Mouse (Mus musculus): ENCODE measurements around the gene Foxj3. TPM values are rescaled to one million over a fixed set of nuclear protein-coding genes. Genes with fewer than 3 reads are reported as not detected.
A peak's percentile ranks its signal among the peaks of the same experiment; 100 is the strongest.

Gene Foxj3
- polyA plus RNA-seq, 1 experiment from 2014 or later = 31.6 TPM

DNA sequence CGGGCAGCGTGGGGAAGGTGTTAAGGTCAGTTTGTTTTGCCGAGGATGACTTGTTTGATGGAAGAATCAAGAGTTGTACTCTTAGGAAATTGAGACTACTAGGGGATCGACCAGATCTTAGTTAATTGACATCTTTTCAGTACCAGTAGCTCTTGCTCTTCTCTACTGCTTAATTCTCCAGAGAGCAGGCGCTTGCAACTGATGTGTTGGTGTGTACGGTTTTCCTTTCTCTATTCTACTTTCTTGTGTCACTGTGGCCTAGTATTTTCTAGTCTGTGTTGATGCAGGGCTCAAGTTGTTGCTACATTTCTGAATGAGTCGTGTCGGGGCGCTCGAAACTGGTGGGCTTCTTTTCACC, 3.7 kb downstream of the Foxj3 start:
- Histone ChIP-seq H3K9me3 (ENCODE audit: control insufficient read depth, low read length) (no peaks in the 10 kb centered on the region), H3K27me3 (ENCODE audit: control insufficient read depth, insufficient read depth, low read length) (no peaks in the 10 kb centered on the region), H3K4me3 (replicated peaks; ENCODE audit: low read depth, low read length) (peak overlapping the region; percentile 92), H3K27ac (replicated peaks; ENCODE audit: low read depth, low read length) (peak overlapping the region; percentile 97), H3K36me3 (ENCODE audit: control insufficient read depth, insufficient read depth, low read length) (no peaks in the 10 kb centered on the region), H3K4me2 (ENCODE audit: low read length) (peak overlapping the region; percentile 69), H3K4me1 (ENCODE audit: control insufficient read depth, insufficient read depth, low read length) (peaks cover 20% of the 10 kb centered on the region; the same call in 1 of the 2 replicates), H3K9ac (replicated peaks; ENCODE audit: low read length) (peak overlapping the region; percentile 93)
- ATAC-seq (ENCODE audit: low FRiP score, low TSS enrichment) (no peak), DNase-seq (peak; percentile 41)
- WGBS = 5% methylated on average over 10 of the region's 10 CpGs

DNA sequence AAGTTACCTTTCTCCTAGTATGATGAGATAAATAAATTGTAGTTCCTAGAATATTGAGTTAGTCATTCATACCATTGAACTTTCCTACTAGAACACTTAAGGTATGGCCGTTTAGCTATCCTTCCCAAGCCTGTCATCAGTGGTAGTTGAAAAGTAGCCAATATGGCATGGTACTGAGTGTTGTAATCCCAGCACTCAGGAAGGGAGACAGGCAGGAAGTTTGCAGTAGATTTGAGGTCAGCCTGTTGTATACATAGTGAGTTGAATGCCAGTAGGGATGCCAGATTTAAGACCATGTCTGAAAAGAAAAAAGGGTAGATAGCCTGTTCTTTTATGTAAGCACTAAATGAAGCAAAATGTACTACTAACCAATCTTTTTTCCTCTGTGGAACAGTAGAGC, 14.1 kb downstream of the Foxj3 start:
- WGBS = 95% methylated on average over 1 of the region's 1 CpGs
- H3K9me3 ChIP-seq (ENCODE audit: control insufficient read depth, low read length) = no peaks in the 10 kb centered on the region
- H3K9ac ChIP-seq (replicated peaks; ENCODE audit: low read length) = no peak overlapping the region
- ATAC-seq (ENCODE audit: low FRiP score, low TSS enrichment) (no peak), DNase-seq (no peak)
- no peaks in the 10 kb centered on the region for H3K36me3 ChIP-seq (ENCODE audit: control insufficient read depth, insufficient read depth, low read length)
- H3K4me1 ChIP-seq (ENCODE audit: control insufficient read depth, insufficient read depth, low read length) = no peaks in the 10 kb centered on the region
- no peaks in the 10 kb centered on the region for H3K27me3 ChIP-seq (ENCODE audit: control insufficient read depth, insufficient read depth, low read length)
- H3K4me3 ChIP-seq (replicated peaks; ENCODE audit: low read depth, low read length) = no peak overlapping the region
- H3K4me2 ChIP-seq (ENCODE audit: low read length) = no peak overlapping the region
- H3K27ac ChIP-seq (replicated peaks; ENCODE audit: low read depth, low read length) = no peak overlapping the region

DNA sequence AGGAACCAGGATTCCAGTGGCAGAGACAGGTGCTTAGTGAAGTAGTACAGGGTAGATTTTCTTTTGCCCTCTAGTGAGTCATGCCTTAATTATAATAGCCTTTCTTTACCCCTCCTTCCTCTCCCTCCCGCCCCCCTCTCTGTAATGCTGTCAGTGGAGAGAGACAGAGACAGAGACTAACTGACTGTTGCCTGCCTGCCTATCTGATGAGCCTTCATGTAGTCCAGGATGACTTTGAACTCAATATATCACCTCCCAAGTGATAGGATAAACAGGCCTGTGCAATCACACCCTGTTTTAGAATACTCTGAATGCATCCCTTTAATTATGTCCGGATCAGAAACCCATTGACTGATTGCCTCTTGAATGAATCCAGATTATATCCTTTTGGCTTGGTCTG, 18.7 kb downstream of the Foxj3 start:
- Histone ChIP-seq H3K9ac (replicated peaks; ENCODE audit: low read length) (no peak overlapping the region), H3K4me3 (replicated peaks; ENCODE audit: low read depth, low read length) (no peak overlapping the region), H3K27me3 (ENCODE audit: control insufficient read depth, insufficient read depth, low read length) (no peaks in the 10 kb centered on the region), H3K9me3 (ENCODE audit: control insufficient read depth, low read length) (no peaks in the 10 kb centered on the region), H3K4me1 (ENCODE audit: control insufficient read depth, insufficient read depth, low read length) (no peaks in the 10 kb centered on the region), H3K4me2 (ENCODE audit: low read length) (no peak overlapping the region), H3K36me3 (ENCODE audit: control insufficient read depth, insufficient read depth, low read length) (no peaks in the 10 kb centered on the region), H3K27ac (replicated peaks; ENCODE audit: low read depth, low read length) (no peak overlapping the region)
- WGBS = 76% methylated on average over 2 of the region's 2 CpGs
- no peak for DNase-seq
- ATAC-seq (ENCODE audit: low FRiP score, low TSS enrichment) = no peak

DNA sequence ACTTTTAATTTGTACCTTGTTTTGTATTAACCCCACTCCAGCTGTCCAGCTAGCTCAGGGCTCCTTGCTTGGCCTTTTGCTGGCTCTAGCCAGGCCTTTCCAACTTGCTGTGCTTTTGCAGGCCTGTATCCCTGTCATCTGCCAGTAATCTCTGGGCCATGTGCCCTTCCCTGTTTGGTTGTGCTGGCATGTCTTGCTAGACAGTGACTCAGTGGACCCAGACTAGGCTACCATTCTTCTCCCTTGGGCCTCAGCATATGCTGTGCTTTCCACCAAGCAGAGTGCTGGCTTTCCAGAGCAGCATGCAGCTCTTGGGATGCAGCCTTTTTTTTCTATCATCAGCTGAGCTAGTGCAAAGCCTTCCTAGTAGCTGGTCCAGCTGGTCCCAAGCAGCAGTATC, 26.3 kb downstream of the Foxj3 start:
- DNase-seq (no peak), ATAC-seq (ENCODE audit: low FRiP score, low TSS enrichment) (no peak)
- no peak overlapping the region for H3K9ac ChIP-seq (replicated peaks; ENCODE audit: low read length)
- no peaks in the 10 kb centered on the region for H3K9me3 ChIP-seq (ENCODE audit: control insufficient read depth, low read length)
- no peak overlapping the region for H3K4me3 ChIP-seq (replicated peaks; ENCODE audit: low read depth, low read length)
- no peaks in the 10 kb centered on the region for H3K4me1 ChIP-seq (ENCODE audit: control insufficient read depth, insufficient read depth, low read length)
- H3K4me2 ChIP-seq (ENCODE audit: low read length) = no peak overlapping the region
- H3K27ac ChIP-seq (replicated peaks; ENCODE audit: low read depth, low read length) = no peak overlapping the region
- H3K36me3 ChIP-seq (ENCODE audit: control insufficient read depth, insufficient read depth, low read length) = no peaks in the 10 kb centered on the region
- no peaks in the 10 kb centered on the region for H3K27me3 ChIP-seq (ENCODE audit: control insufficient read depth, insufficient read depth, low read length)

DNA sequence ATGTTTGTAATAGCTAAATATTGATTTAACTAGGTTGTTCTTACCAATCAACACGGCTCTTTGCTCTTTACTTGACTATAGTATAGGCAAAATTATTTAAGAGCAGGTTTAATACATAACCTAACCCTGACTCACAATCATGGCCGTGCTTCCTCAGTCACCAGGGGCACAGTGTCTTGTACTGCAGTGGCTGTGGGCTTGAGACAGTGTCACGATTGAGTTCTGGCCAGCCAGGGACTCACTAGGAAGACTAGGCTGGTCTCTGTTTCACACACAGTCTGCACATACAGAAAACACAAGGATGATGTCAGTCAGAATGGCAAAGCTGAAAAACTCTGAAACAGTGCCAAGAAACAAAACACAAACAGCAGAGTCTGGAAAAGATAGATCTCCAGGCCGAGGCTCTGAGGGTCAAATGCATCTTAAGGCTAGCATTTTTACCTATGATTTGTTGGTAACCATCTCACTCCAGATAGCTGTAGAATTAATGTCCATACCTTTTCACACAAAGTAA, 29.6 kb downstream of the Foxj3 start:
- Histone ChIP-seq H3K9ac (replicated peaks; ENCODE audit: low read length) (no peak overlapping the region), H3K27ac (replicated peaks; ENCODE audit: low read depth, low read length) (no peak overlapping the region), H3K36me3 (ENCODE audit: control insufficient read depth, insufficient read depth, low read length) (no peaks in the 10 kb centered on the region), H3K27me3 (ENCODE audit: control insufficient read depth, insufficient read depth, low read length) (no peaks in the 10 kb centered on the region), H3K4me2 (ENCODE audit: low read length) (no peak overlapping the region), H3K4me1 (ENCODE audit: control insufficient read depth, insufficient read depth, low read length) (no peaks in the 10 kb centered on the region), H3K4me3 (replicated peaks; ENCODE audit: low read depth, low read length) (no peak overlapping the region), H3K9me3 (ENCODE audit: control insufficient read depth, low read length) (no peaks in the 10 kb centered on the region)
- peak; percentile 4 for DNase-seq
- 87% methylated on average over 4 of the region's 4 CpGs for WGBS
- ATAC-seq (ENCODE audit: low FRiP score, low TSS enrichment) = no peak

DNA sequence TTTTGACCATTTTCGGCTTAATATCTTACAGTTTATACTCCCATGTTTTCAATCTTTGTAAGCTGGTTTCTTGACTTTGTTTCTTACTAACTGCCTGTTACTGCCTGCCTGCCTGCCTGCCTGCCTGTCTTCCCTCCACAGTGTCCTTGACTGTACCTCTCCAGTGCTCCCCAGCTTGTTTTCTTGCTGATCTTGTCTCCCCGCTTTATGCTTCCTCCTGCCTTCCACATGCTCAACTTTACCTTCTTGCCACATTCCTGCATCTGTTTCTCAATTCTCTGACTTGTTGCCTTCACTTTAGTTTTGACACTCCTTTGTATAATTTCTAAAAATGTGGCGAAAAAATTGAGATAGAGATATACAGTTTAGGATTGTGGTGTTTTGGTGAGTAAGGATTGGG, 35.9 kb downstream of the Foxj3 start:
- no peak overlapping the region for H3K27ac ChIP-seq (replicated peaks; ENCODE audit: low read depth, low read length)
- no peak overlapping the region for H3K9ac ChIP-seq (replicated peaks; ENCODE audit: low read length)
- no peak overlapping the region for H3K4me3 ChIP-seq (replicated peaks; ENCODE audit: low read depth, low read length)
- no peak for ATAC-seq (ENCODE audit: low FRiP score, low TSS enrichment)
- WGBS = 97% methylated on average over 3 of the region's 3 CpGs
- H3K9me3 ChIP-seq (ENCODE audit: control insufficient read depth, low read length) = no peaks in the 10 kb centered on the region
- H3K36me3 ChIP-seq (ENCODE audit: control insufficient read depth, insufficient read depth, low read length) = peaks cover 15% of the 10 kb centered on the region; the same call in 1 of the 2 replicates
- H3K4me1 ChIP-seq (ENCODE audit: control insufficient read depth, insufficient read depth, low read length) = no peaks in the 10 kb centered on the region
- no peak for DNase-seq
- H3K27me3 ChIP-seq (ENCODE audit: control insufficient read depth, insufficient read depth, low read length) = no peaks in the 10 kb centered on the region
- no peak overlapping the region for H3K4me2 ChIP-seq (ENCODE audit: low read length)

DNA sequence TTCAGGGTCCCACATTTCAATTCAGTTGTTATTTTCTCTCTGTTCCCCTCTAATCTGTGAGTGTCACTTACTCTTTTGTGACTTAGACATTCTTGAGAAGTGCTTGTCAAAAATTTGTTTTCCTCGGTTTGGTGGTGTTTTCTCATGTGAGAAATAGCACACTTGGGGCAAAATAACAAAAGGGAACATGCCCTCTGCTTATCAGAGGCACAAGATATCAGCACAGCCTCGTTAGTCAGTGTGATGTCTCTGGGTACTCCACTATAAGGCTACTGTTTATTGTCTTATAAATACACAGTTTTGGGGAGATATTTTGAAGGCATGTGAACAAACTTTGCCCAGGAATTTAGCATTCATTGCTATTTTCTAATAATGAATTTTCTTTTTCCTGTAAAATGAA, 37.7 kb downstream of the Foxj3 start:
- no peak for DNase-seq
- no peak overlapping the region for H3K4me2 ChIP-seq (ENCODE audit: low read length)
- H3K9ac ChIP-seq (replicated peaks; ENCODE audit: low read length) = no peak overlapping the region
- peaks cover 15% of the 10 kb centered on the region; the same call in 1 of the 2 replicates for H3K36me3 ChIP-seq (ENCODE audit: control insufficient read depth, insufficient read depth, low read length)
- H3K4me1 ChIP-seq (ENCODE audit: control insufficient read depth, insufficient read depth, low read length) = no peaks in the 10 kb centered on the region
- H3K27me3 ChIP-seq (ENCODE audit: control insufficient read depth, insufficient read depth, low read length) = no peaks in the 10 kb centered on the region
- no peak for ATAC-seq (ENCODE audit: low FRiP score, low TSS enrichment)
- H3K27ac ChIP-seq (replicated peaks; ENCODE audit: low read depth, low read length) = no peak overlapping the region
- WGBS = 91% methylated on average over 2 of the region's 2 CpGs
- H3K4me3 ChIP-seq (replicated peaks; ENCODE audit: low read depth, low read length) = no peak overlapping the region
- no peaks in the 10 kb centered on the region for H3K9me3 ChIP-seq (ENCODE audit: control insufficient read depth, low read length)

DNA sequence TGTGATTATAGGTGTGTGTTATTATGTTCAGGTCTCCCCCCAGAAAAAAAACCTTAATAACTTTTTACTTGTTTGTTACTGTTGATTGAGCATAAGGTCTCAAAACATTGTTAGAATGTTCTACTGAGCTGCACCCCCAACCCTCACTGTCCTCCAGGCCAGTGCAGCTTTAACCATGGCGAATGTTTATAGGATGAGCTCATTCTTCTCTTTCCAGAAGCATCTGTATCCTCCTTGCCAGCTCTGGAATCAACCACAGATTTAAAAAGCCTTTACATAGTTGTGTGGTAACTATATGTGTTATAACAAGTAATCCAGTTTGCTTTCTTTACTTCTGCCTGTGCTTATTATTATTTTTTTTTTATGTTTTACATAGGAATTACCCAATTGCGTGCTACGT, 38.7 kb downstream of the Foxj3 start:
- no peaks in the 10 kb centered on the region for H3K4me1 ChIP-seq (ENCODE audit: control insufficient read depth, insufficient read depth, low read length)
- H3K36me3 ChIP-seq (ENCODE audit: control insufficient read depth, insufficient read depth, low read length) = peaks cover 15% of the 10 kb centered on the region; the same call in 1 of the 2 replicates
- ATAC-seq (ENCODE audit: low FRiP score, low TSS enrichment) (no peak), DNase-seq (no peak)
- H3K27me3 ChIP-seq (ENCODE audit: control insufficient read depth, insufficient read depth, low read length) = no peaks in the 10 kb centered on the region
- no peaks in the 10 kb centered on the region for H3K9me3 ChIP-seq (ENCODE audit: control insufficient read depth, low read length)
- H3K4me3 ChIP-seq (replicated peaks; ENCODE audit: low read depth, low read length) = no peak overlapping the region
- WGBS = 99% methylated on average over 3 of the region's 3 CpGs
- no peak overlapping the region for H3K4me2 ChIP-seq (ENCODE audit: low read length)
- H3K9ac ChIP-seq (replicated peaks; ENCODE audit: low read length) = no peak overlapping the region
- H3K27ac ChIP-seq (replicated peaks; ENCODE audit: low read depth, low read length) = no peak overlapping the region

DNA sequence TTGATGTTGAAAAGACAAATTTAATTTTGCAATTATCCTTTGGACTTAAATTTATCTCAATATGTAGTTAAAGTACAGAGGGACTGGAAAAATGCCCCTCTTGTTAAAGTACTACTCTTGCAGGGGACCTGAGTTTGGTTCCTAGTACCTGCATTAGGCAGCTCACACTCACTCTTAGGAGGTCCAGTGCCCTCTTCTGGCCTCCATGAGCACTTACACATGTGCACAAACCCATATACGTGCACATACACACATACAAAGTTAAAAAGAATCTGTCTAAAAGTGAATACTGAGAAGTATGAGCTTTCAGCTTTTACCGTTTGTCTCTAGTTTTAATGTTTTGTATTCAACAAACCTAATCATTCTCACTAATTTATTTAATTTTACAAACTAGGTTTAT, 51.2 kb downstream of the Foxj3 start:
- no peaks in the 10 kb centered on the region for H3K27me3 ChIP-seq (ENCODE audit: control insufficient read depth, insufficient read depth, low read length)
- ATAC-seq (ENCODE audit: low FRiP score, low TSS enrichment) = no peak
- no peak overlapping the region for H3K4me3 ChIP-seq (replicated peaks; ENCODE audit: low read depth, low read length)
- H3K4me1 ChIP-seq (ENCODE audit: control insufficient read depth, insufficient read depth, low read length) = peaks cover 4% of the 10 kb centered on the region; the same call in 1 of the 2 replicates
- H3K27ac ChIP-seq (replicated peaks; ENCODE audit: low read depth, low read length) = no peak overlapping the region
- H3K9ac ChIP-seq (replicated peaks; ENCODE audit: low read length) = no peak overlapping the region
- H3K9me3 ChIP-seq (ENCODE audit: control insufficient read depth, low read length) = no peaks in the 10 kb centered on the region
- H3K4me2 ChIP-seq (ENCODE audit: low read length) = no peak overlapping the region
- DNase-seq = no peak
- 96% methylated on average over 2 of the region's 2 CpGs for WGBS
- peaks cover 10% of the 10 kb centered on the region; the same call in 1 of the 2 replicates for H3K36me3 ChIP-seq (ENCODE audit: control insufficient read depth, insufficient read depth, low read length)

All from midbrain, embryonic 14.5 days (tissue).